Mouse (Mus musculus) megakaryocyte, adult 5-6 weeks (primary cell): ENCODE data around the gene Xkr8. TPM values are rescaled to one million over a fixed set of nuclear protein-coding genes. Genes with fewer than 3 reads are reported as not detected.
"Not testable (repeated sequence)": the region's sequence is repeated elsewhere in the genome, so short reads cannot be mapped to it uniquely, and the experiment has no call there.

ENCODE experiments used
- ATAC-seq: 2 replicates; pipeline ENCODE4 v1.8.0; 2016; ENCODE audit warnings: mild to moderate bottlenecking, inconsistent platforms; ENCODE audit not compliant: poor library complexity, severe bottlenecking
- total RNA-seq, 2 experiments: library from RNA; stranded (forward) in 1 of 2; stranded (reverse) in 1 of 2; fragments of 153-499, 151-499 nt in 1 of 2; fragments of 221-1000, 200-1000 nt in 1 of 2; gene quantifications; 2 replicates each; pipeline versions ENCODE4 v1.2.3 to v1.2.4; 2015 to 2017

Xkr8 gene
- total RNA-seq, 2 experiments from 2014 or later, result 1.1 to 2.5 TPM

DNA sequence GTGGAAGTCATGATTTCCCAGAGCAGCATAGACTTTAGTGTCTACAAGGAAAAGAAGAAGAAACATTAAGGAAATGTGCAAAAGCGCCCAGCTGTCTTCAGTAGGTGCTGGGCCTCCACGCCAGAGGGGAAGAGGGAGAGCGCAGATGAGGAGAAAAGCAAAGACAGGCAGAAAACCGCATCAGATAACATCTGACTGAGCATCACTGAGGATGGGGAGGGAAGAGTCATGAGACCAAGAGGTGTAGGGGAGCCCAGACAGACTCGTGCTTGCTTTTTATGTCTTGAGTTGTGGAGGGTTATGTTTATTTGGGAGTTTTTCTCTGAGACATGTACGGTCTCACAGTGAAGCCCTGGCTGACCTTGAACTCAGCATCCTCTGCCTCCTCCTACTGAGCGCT lies 9.1 kb upstream of the Xkr8 start:
- ATAC-seq, result no peak

GRCm38 (mm10) chr4:132737154-132737553 lies 4.8 kb upstream of the Xkr8 start:
- not testable (repeated sequence) for ATAC-seq

DNA sequence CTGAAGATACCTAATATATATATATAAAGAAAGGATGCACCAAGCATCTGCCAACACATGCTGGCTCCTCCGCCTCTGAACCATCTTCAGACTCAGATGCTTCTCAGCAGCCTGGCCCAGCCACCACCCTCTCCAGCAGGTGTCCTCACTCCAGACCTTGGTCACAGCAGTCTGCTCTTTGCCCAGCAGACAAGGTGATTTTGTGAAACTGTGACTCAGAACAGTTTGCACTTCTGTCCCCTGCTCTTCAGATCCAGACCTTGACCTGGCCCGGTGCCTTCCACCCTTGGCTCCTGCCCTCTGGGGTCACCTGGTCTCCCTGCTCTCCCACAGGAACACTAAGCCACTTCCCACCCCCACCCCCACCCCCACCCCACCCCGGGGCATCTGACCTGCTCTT lies 3.5 kb upstream of the Xkr8 start:
- ATAC-seq, result no peak

DNA sequence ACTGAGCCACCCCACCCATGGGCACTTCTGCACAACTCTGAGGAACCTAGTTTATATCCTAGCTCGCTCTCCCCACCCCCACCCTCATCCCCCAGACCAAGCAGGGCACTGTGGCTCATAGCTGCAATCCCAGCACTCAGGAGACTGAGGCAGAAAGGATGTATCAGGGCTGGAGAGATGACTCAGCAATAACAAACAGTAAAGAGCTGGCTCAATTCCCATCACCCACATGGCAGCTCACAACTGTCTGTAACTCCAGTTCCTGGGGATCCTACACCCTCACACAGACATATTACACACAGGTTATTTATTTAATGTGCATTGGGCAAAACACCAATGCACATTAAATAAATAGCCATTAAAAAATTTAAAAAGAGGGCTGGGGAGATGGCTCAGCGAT lies 3.0 kb upstream of the Xkr8 start:
- ATAC-seq, result no peak

GRCm38 (mm10) chr4:132734766-132735165 lies 2.4 kb upstream of the Xkr8 start:
- no peak for ATAC-seq

DNA sequence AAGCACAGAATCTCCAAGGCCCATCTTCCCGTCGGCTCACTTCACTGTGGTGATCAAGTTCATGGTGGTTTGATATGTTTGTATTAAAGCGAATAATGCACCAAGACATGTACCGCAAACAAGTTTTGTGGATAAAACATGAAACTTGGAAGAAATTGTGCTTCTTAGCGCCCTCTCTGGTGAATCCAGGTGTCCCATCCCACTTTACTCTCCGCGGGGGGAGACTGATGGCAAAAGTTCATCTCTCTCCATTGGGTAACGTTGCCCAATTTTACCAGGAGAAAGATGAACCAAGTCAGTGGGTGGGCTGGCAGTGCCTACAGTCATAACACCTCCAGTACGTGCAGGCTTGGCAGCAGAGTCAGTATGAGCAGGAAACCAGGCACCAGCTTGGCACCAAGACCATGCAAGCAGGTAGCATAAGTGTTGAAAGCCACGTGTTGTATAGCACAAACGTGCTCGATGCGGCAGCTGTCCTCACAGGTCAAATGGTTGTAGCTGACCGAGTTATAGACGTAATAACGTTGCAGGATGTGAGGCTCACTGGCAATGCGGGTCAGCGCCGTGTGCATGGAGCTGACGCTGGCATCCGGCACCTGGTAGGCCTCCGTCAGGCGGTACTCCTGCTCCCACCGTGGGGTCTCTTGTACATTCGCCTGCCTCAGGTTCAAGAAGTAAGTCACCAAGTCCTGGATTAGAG lies 875 bp upstream of the Xkr8 start:
- no peak for ATAC-seq

DNA sequence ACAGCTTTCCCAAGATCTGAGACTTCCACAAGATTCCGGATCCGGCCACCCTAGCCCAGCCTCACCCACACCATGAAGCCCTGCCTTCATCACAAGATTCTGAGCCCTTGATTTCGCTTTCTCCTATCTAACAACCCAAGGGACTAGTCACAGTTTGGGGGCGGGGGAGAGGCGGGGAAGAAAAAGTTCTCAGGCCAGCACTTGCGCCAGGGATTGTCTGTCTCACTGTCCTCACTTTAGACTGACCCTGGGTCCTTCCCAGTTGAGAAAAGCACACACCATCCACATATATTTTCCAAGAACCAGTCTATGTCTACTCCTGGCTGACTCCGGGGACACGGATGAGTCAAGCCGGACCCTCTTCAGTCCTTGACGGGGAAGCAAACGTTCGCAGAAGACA lies 730 bp downstream of the Xkr8 start:
- no peak for ATAC-seq

DNA sequence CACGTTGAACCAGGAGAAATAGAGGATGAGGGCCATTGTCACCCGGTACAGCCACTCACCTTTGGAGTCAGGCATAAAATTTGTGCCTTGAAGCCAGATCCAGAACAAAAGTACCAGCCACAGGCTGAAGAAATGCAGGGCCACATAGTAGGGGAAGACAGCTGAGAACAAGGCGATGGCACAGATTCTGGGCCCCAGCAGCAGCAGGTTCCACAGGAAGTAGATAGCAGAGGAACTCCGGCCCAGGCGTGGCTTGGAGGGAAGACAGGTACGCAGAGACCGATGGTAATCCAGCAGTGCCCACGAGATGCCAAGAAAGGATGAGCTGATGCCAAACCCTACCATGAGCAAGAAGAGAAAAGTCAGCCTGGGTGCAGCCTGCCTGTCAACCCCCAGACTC lies 4.1 kb downstream of the Xkr8 start:
- peak; percentile 34; the same call in 1 of the 2 replicates for ATAC-seq

- no peak for ATAC-seq
Observed at GRCm38 (mm10) chr4:132718251-132718650, 14.1 kb downstream of the Xkr8 start.

DNA sequence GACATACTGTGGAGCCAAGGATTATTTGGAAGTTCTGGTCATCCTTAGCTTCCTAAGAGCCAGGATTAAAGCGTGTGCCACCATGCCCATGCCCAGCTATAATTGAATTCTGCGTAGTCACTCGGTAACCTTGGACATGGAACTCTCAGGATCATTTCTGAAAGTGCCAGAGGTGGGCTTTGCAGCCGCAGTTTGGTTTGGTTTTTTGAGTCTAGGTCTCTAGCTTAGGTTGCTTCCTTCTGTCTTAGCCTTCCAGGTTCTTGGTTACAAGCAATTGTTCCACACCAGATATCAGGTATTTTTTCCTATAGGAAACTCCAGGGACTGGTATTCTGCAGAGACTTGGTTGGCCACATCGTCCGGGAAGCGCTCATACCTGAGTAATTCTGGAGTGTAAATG lies 19.2 kb downstream of the Xkr8 start:
- no peak for ATAC-seq

DNA sequence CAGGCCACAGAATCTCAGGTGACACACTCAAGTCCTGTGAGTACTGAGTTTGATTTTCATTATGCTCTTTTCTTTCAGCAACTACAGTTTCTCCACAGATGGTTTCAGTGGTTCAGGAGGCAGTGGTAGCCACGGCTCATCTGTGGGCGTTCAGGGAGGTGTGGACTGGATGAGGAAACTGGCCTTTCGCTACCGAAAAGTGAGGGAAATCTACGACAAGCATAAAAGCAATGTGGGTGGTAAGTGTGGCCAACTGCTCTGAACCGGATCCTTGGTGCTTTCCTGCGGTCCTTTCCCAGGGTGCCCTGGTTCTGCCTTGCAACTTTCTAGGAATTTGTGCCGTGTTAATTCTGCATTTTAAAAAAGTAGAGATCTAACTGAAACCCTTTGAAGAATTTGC lies 25.5 kb downstream of the Xkr8 start:
- no peak for ATAC-seq

DNA sequence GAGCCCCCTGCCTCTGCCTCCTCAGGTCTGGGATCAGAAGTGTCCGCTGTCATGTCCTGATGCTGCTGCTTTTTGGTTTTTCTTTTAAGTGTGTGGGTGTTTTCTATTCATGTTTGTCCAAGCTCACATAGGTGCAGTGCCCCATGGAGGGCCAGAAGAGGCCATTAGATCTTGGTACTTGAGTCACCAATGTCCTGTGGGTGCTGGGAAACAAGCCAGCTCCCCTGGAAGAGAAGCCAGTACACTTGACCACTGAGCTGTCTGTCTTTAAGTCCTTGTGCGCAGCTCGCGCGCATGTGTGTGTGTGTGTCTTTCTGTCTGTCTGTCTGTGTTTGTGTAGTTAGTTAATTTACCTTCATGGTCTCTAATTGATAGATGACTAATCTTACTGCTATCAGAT lies 30.3 kb downstream of the Xkr8 start:
- no peak for ATAC-seq

GRCm38 (mm10) chr4:132693366-132693765 lies 39.0 kb downstream of the Xkr8 start:
- ATAC-seq, result no peak

DNA sequence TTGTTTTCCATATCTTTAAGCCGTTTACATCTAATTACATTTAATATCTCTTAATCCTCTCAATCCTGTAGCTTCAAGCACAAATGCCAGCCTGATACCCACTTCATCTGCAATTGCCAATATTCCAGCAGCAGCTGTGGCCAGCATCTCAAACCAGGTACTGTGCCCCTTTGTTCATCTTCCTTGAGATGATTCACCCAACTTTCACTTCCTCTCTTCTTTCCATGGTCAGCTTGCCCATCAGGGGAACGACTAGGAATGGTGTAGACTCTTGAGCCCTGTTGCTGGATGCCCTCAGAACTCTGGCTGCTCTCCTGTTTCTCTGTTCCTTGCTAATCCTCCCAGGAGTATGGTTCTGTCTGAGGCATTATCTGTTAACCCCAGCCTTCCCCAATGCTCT lies 42.7 kb downstream of the Xkr8 start:
- no peak for ATAC-seq

DNA sequence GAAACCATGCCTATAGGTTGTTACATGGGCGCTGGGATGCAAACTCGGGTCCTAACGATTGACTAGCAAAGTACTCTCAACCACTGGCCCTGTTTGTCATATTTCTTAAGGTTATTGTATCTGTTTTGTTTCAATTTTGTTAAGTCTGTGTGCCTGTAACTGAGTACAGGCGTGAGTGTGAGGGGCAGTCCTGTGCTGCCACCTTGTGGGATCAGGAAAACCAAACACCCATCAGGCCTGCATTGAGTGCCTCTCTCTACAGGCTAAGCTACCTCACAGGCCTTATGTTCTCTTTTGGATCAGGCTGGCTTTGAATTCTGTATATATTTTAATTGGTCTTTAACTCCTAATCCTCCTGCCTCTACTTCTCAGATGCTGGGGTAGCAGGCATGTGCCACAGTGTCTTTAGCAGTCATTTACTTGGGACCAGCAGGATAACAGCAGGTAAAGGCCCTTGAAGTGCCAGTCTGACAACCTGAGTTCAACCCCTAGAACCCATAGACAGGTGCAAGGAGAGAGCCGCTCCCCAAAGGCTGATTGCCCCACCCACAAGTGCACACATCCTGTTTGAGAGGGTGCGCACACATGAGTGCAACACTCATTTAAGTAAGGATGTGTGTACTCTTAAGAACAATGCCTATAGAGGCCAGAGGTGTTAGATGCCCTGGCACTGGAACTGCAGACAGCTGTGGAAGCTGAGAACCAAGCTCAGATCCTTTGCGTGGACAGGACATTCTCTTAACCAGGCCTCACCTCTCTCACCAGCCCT lies 55.4 kb downstream of the Xkr8 start:
- ATAC-seq, result no peak

Other genes starting within 250 kb of the Xkr8 start
- gene Sesn2, start 222.0 kb downstream of the Xkr8 start, total RNA-seq (2015), result 7.4 TPM in 2 replicates
- 5.2 and 5.6 TPM in 2 replicates for gene Sesn2, start 222.0 kb downstream of the Xkr8 start, total RNA-seq (2017)
- 240 and 279 TPM in 2 replicates for gene Atpif1, start 198.9 kb downstream of the Xkr8 start, total RNA-seq (2015)
- 502 and 628 TPM in 2 replicates for gene Atpif1, start 198.9 kb downstream of the Xkr8 start, total RNA-seq (2017)
- gene Dnajc8, start 197.0 kb downstream of the Xkr8 start, total RNA-seq (2015), result 113 and 122 TPM in 2 replicates
- gene Dnajc8, start 197.0 kb downstream of the Xkr8 start, total RNA-seq (2017), result 368 and 380 TPM in 2 replicates
- 19.6 and 20.6 TPM in 2 replicates for gene Ptafr, start 168.5 kb downstream of the Xkr8 start, total RNA-seq (2015)
- 38.9 and 40.8 TPM in 2 replicates for gene Ptafr, start 168.5 kb downstream of the Xkr8 start, total RNA-seq (2017)
- 49.3 and 52.8 TPM in 2 replicates for gene Eya3, start 93.6 kb downstream of the Xkr8 start, total RNA-seq (2015)
- gene Eya3, start 93.6 kb downstream of the Xkr8 start, total RNA-seq (2017), result 23.5 and 31.7 TPM in 2 replicates
- gene Smpdl3b, start 24.7 kb upstream of the Xkr8 start, total RNA-seq (2015), result 3.0 and 4.5 TPM in 2 replicates
- 3.9 and 4.3 TPM in 2 replicates for gene Smpdl3b, start 24.7 kb upstream of the Xkr8 start, total RNA-seq (2017)
- 28.0 and 28.7 TPM in 2 replicates for gene Rpa2, start 35.8 kb upstream of the Xkr8 start, total RNA-seq (2015)
- 22.3 and 27.9 TPM in 2 replicates for gene Rpa2, start 35.8 kb upstream of the Xkr8 start, total RNA-seq (2017)
- 129 and 136 TPM in 2 replicates for gene Themis2, start 63.8 kb upstream of the Xkr8 start, total RNA-seq (2015)
- gene Themis2, start 63.8 kb upstream of the Xkr8 start, total RNA-seq (2017), result 84.4 and 95.0 TPM in 2 replicates
- gene Ppp1r8, start 110.6 kb upstream of the Xkr8 start, total RNA-seq (2015), result 25.7 and 29.6 TPM in 2 replicates
- gene Ppp1r8, start 110.6 kb upstream of the Xkr8 start, total RNA-seq (2017), result 46.1 and 50.1 TPM in 2 replicates
- 43.9 and 53.0 TPM in 2 replicates for gene Stx12, start 152.0 kb upstream of the Xkr8 start, total RNA-seq (2015)
- 49.9 and 51.0 TPM in 2 replicates for gene Stx12, start 152.0 kb upstream of the Xkr8 start, total RNA-seq (2017)
- 21.2 and 21.5 TPM in 2 replicates for gene Fam76a, start 190.0 kb upstream of the Xkr8 start, total RNA-seq (2015)
- 43.2 and 66.3 TPM in 2 replicates for gene Fam76a, start 190.0 kb upstream of the Xkr8 start, total RNA-seq (2017)
- 108 and 116 TPM in 2 replicates for gene Fgr, start 241.5 kb upstream of the Xkr8 start, total RNA-seq (2015)
- gene Fgr, start 241.5 kb upstream of the Xkr8 start, total RNA-seq (2017), result 111 and 112 TPM in 2 replicates